Mouse (Mus musculus) heart, embryonic 14.5 days (tissue): ENCODE data around the gene Cnmd. TPM values are rescaled to one million over a fixed set of nuclear protein-coding genes. Genes with fewer than 3 reads are reported as not detected.
A peak's percentile ranks its signal among the peaks of the same experiment; 100 is the strongest.

Experiments
- ATAC-seq: fragments of 200-750 bp; cut with Nextera tagmentation; 2 replicates; pipeline ENCODE4 v1.8.0; 2017; ENCODE audit warnings: low read depth, moderate TSS enrichment; ENCODE audit not compliant: insufficient number of reproducible peaks, insufficient read depth, low FRiP score
- H3K27ac ChIP-seq, 2 experiments: fragments of 200-500 bp in 1 of 2; fragments of 300-500 bp in 1 of 2; sonication (generic) in 1 of 2; replicated peaks in 1 of 2; 2 replicates each; pipeline ENCODE4 v1.5.1; 2012 to 2014; ENCODE audit warnings: low read depth in 2 of 2, low read length in 2 of 2, control low read depth in 1 of 2, mild to moderate bottlenecking in 1 of 2, mixed read lengths in 1 of 2; ENCODE audit not compliant: control insufficient read depth in 1 of 2, insufficient read depth in 1 of 2
- H3K27me3 ChIP-seq: fragments of 300-500 bp; sonication (generic); 2 replicates; pipeline ENCODE4 v1.6.1; 2014; ENCODE audit warnings: mild to moderate bottlenecking, low read length, control low read depth; ENCODE audit not compliant: control insufficient read depth, insufficient read depth
- H3K36me3 ChIP-seq: fragments of 300-500 bp; sonication (generic); 2 replicates; pipeline ENCODE4 v1.6.1; 2014; ENCODE audit warnings: mild to moderate bottlenecking, control low read depth, low read length, mixed read lengths; ENCODE audit not compliant: control insufficient read depth, insufficient read depth
- H3K4me1 ChIP-seq, 2 experiments: fragments of 200-500 bp in 1 of 2; fragments of 300-500 bp in 1 of 2; sonication (generic) in 1 of 2; 2 replicates each; pipeline ENCODE4 v1.6.1; 2012 to 2014; ENCODE audit warnings: low read length in 2 of 2, control low read depth in 1 of 2, mixed read lengths in 1 of 2; ENCODE audit not compliant: control insufficient read depth in 2 of 2, insufficient read depth in 2 of 2
- H3K4me2 ChIP-seq: fragments of 300-500 bp; sonication (generic); 2 replicates; pipeline ENCODE4 v1.6.1; 2014; ENCODE audit warnings: mild to moderate bottlenecking, low read length
- H3K4me3 ChIP-seq, 2 experiments: fragments of 200-500 bp in 1 of 2; fragments of 300-500 bp in 1 of 2; sonication (generic) in 1 of 2; 2 replicates each; pipeline ENCODE4 v1.5.1; 2012 to 2014; ENCODE audit warnings: low read length in 2 of 2, mild to moderate bottlenecking in 2 of 2, control low read depth in 1 of 2, low read depth in 1 of 2, moderate library complexity in 1 of 2; ENCODE audit not compliant: control insufficient read depth in 1 of 2, insufficient read depth in 1 of 2
- H3K9ac ChIP-seq: fragments of 300-500 bp; sonication (generic); 2 replicates; pipeline ENCODE4 v1.6.1; 2014; ENCODE audit warnings: mild to moderate bottlenecking, low read length
- H3K9me3 ChIP-seq: fragments of 300-500 bp; sonication (generic); 2 replicates; pipeline ENCODE4 v1.6.1; 2016; ENCODE audit warnings: low read length, control low read depth; ENCODE audit not compliant: control insufficient read depth
- WGBS: fragments of 180-500 bp; shearing (Covaris S2); extraction: QIAGEN DNeasy Blood & Tissue Kit; methylation state at CpG from one replicate; pipeline ENCODE4 v1.1.7; 2014; 5-methylcytosine and 5-hydroxymethylcytosine counted together
- polyA plus RNA-seq: library from polyadenylated mRNA; unstranded; fragments of >200 nt; fragmentation: Nextera tagmentation; extraction: Ambion mirVana; gene quantifications from 2 replicates; pipeline ENCODE4 v1.2.1, GENCODE M21; 2014

Cnmd gene
- 2.5 and 3.8 TPM in 2 replicates for polyA plus RNA-seq

GRCm38 (mm10) chr14:79662001-79662400 lies at the start of gene Cnmd:
Cnmd (minus strand) TSS chr14:79662170.
- no peak within 1 kb of the TSS for H3K27ac ChIP-seq

GRCm38 (mm10) chr14:79711301-79711700 lies 49.3 kb upstream of the Cnmd start:
- H3K4me1 ChIP-seq, result peaks cover 7 to 19% of the 10 kb centered on the region in 2 experiments
- no peaks in the 10 kb centered on the region for H3K36me3 ChIP-seq
- H3K9ac ChIP-seq, result no peak overlapping the region
- no peaks in the 10 kb centered on the region for H3K9me3 ChIP-seq
- ATAC-seq, result no peak
- 76% methylated on average over 4 of the region's 4 CpGs for WGBS
- no peak overlapping the region for H3K4me3 ChIP-seq
- H3K27me3 ChIP-seq, result no peaks in the 10 kb centered on the region
- H3K4me2 ChIP-seq, result no peak overlapping the region
- H3K27ac ChIP-seq, result no peak overlapping the region

More at GRCm38 (mm10) chr14:79662001-79662400, at the start of gene Cnmd:
- peak within 1 kb of the TSS; percentile 25 to 46 for H3K4me3 ChIP-seq
- no peaks in the 10 kb centered on the region for H3K36me3 ChIP-seq
- ATAC-seq, result no peak
- no peaks in the 10 kb centered on the region for H3K9me3 ChIP-seq
- peak within 1 kb of the TSS; percentile 71 for H3K4me2 ChIP-seq
- peaks cover 19% of the 10 kb centered on the region; the same call in 1 of the 2 replicates for H3K27me3 ChIP-seq
- H3K9ac ChIP-seq, result peak within 1 kb of the TSS; percentile 42; the same call in 1 of the 2 replicates
- WGBS, result 51% methylated on average over 4 of the region's 4 CpGs
- peaks cover 7 to 9% of the 10 kb centered on the region in 2 experiments for H3K4me1 ChIP-seq

- Histone ChIP-seq H3K4me3 (no peak overlapping the region), H3K4me1 (no peaks in the 10 kb centered on the region; a peak in 1 of 4 replicates), H3K9ac (no peak overlapping the region), H3K9me3 (no peaks in the 10 kb centered on the region), H3K36me3 (no peaks in the 10 kb centered on the region), H3K27ac (no peak overlapping the region), H3K27me3 (no peaks in the 10 kb centered on the region), H3K4me2 (no peak overlapping the region)
- 81% methylated on average over 22 of the region's 22 CpGs for WGBS
- no peak for ATAC-seq
Measured at GRCm38 (mm10) chr14:79703523-79704172, 41.7 kb upstream of the Cnmd start.

- no peak overlapping the region for H3K4me2 ChIP-seq
- WGBS, result 78% methylated on average over 5 of the region's 5 CpGs
- H3K4me1 ChIP-seq, result no peaks in the 10 kb centered on the region; a peak in 1 of 4 replicates
- H3K9me3 ChIP-seq, result no peaks in the 10 kb centered on the region
- ATAC-seq, result no peak
- no peaks in the 10 kb centered on the region for H3K36me3 ChIP-seq
- no peak overlapping the region for H3K9ac ChIP-seq
- H3K27me3 ChIP-seq, result no peaks in the 10 kb centered on the region
- H3K4me3 ChIP-seq, result no peak overlapping the region
- no peak overlapping the region for H3K27ac ChIP-seq
Measured at GRCm38 (mm10) chr14:79701606-79702005, 39.6 kb upstream of the Cnmd start.

- no peaks in the 10 kb centered on the region for H3K27me3 ChIP-seq
- no peak for ATAC-seq
- no peak overlapping the region for H3K4me2 ChIP-seq
- 73% methylated on average over 7 of the region's 7 CpGs for WGBS
- H3K27ac ChIP-seq, result no peak overlapping the region
- H3K4me3 ChIP-seq, result no peak overlapping the region
- no peaks in the 10 kb centered on the region; a peak in 1 of 4 replicates for H3K4me1 ChIP-seq
- no peaks in the 10 kb centered on the region for H3K9me3 ChIP-seq
- H3K36me3 ChIP-seq, result no peaks in the 10 kb centered on the region
- H3K9ac ChIP-seq, result no peak overlapping the region
Measured at GRCm38 (mm10) chr14:79701054-79701453, 39.1 kb upstream of the Cnmd start.

GRCm38 (mm10) chr14:79699381-79699780 lies 37.4 kb upstream of the Cnmd start:
- H3K4me1 ChIP-seq, result no peaks in the 10 kb centered on the region; a peak in 1 of 4 replicates
- H3K36me3 ChIP-seq, result no peaks in the 10 kb centered on the region
- H3K9ac ChIP-seq, result no peak overlapping the region
- no peak overlapping the region for H3K27ac ChIP-seq
- no peak for ATAC-seq
- 55% methylated on average over 6 of the region's 6 CpGs for WGBS
- no peak overlapping the region for H3K4me3 ChIP-seq
- no peaks in the 10 kb centered on the region for H3K27me3 ChIP-seq
- H3K4me2 ChIP-seq, result no peak overlapping the region
- no peaks in the 10 kb centered on the region for H3K9me3 ChIP-seq

- no peak overlapping the region for H3K27ac ChIP-seq
- ATAC-seq, result no peak
- WGBS, result 81% methylated on average over 7 of the region's 7 CpGs
Measured at GRCm38 (mm10) chr14:79690068-79690844, 28.3 kb upstream of the Cnmd start.

More at GRCm38 (mm10) chr14:79690068-79690844, 28.3 kb upstream of the Cnmd start:
- H3K4me2 ChIP-seq, result no peak overlapping the region
- no peak overlapping the region for H3K4me3 ChIP-seq
- H3K4me1 ChIP-seq, result no peaks in the 10 kb centered on the region
- no peaks in the 10 kb centered on the region for H3K36me3 ChIP-seq
- no peaks in the 10 kb centered on the region for H3K27me3 ChIP-seq
- H3K9ac ChIP-seq, result no peak overlapping the region
- H3K9me3 ChIP-seq, result no peaks in the 10 kb centered on the region
